Mouse (Mus musculus): Measurements from ENCODE around the gene Celsr1.

GRCm38 (mm10) chr15:86015026-86015425, 18.6 kb downstream of the Celsr1 start:
- TF ChIP-seq CTCF (IDR thresholded peaks at IDR 0.05; ENCODE audit: low read depth, low read length), result no peak
- TF ChIP-seq GATA1 (IDR thresholded peaks at IDR 0.05; ENCODE audit: borderline replicate concordance, low read length), result no peak
- TF ChIP-seq TAL1 (conservative IDR thresholded peaks at IDR 0.05; ENCODE audit: low read depth, low read length), result no peak
